Mouse (Mus musculus) heart, adult 2 months (tissue): ENCODE results near the gene Chn2.

ENCODE experiments used
- CTCF ChIP-seq: fragments of 200-600 bp; IDR thresholded peaks from 2 replicates; pipeline ENCODE4 v1.8.1; 2022; ENCODE audit warnings: antibody characterized with exemption, mild to moderate bottlenecking, moderate library complexity
- EP300 ChIP-seq: fragments of 200-500 bp; IDR thresholded peaks from 2 replicates; pipeline ENCODE4 v1.6.1; 2011; ENCODE audit warnings: low read depth, low read length, control low read depth; ENCODE audit not compliant: insufficient read depth
- POLR2A ChIP-seq: fragments of 200-500 bp; IDR thresholded peaks from 2 replicates; pipeline ENCODE4 v1.6.1; 2011; ENCODE audit warnings: mild to moderate bottlenecking, low read depth, low read length, control low read depth; ENCODE audit not compliant: insufficient read depth

DNA sequence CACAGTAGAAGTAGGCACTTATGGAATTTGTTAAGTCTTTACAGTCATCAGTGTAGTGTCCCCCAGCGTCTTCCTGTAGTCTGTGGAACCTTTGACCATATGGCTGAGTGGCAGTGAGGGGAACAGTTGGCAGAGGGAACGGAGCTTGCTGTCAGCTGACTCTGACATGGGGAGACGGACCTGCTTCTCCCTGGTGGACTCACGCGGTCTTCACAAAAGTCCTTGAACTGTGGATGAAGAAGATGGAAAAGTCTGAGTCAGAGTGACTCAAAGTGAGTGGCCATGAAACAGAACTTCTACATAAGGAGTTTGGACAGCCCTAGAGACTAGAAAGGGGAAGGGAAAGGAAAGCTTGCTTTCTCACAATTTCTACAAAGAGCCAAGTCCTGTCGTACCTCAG lies 36.1 kb downstream of the Chn2 start:
- TF ChIP-seq CTCF (no peak), EP300 (no peak), POLR2A (no peak)
